Mouse (Mus musculus): ENCODE results near the gene Arfgef3.
A peak's percentile ranks its signal among the peaks of the same experiment; 100 is the strongest.

Arfgef3 gene

GRCm38 (mm10) chr10:18743286-18744142, at the start of gene Arfgef3:
Gene Arfgef3 (minus strand): TSS chr10:18743949.
- peak in 1 of 2 experiments; percentile 62 for DNase-seq (ENCODE audit: low spot score in 2 of 2)

- DNase-seq (ENCODE audit: low spot score in 2 of 2), result no peak
Observed at GRCm38 (mm10) chr10:18790063-18790462, 46.3 kb upstream of the Arfgef3 start.

GRCm38 (mm10) chr10:18788601-18789000, 44.9 kb upstream of the Arfgef3 start:
- DNase-seq (ENCODE audit: low spot score in 2 of 2), result no peak

DNA sequence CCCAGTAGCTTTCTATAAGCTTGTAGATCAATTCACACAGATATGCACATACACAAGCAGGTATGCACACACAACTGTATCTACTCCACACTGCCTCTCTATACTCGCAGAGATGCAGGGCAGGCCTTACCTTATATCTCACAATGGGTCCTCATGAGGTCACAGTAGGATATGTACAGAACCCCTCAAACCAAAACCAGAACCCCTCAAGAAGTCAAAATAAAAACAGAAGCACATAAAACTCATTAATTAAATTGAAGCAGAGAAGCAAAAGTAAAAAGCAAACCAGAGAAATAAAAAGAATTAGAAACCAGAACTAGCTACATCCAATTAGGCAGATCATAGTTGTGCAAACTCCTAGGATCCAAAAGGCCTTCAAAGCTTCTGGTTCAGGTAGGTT, 42.9 kb upstream of the Arfgef3 start, which contains the start of gene Gm4922:
Gene Gm4922 (minus strand): TSS at position 101 of the 400 bp plus-strand sequence.
- DNase-seq (ENCODE audit: low spot score in 2 of 2), result no peak

DNA sequence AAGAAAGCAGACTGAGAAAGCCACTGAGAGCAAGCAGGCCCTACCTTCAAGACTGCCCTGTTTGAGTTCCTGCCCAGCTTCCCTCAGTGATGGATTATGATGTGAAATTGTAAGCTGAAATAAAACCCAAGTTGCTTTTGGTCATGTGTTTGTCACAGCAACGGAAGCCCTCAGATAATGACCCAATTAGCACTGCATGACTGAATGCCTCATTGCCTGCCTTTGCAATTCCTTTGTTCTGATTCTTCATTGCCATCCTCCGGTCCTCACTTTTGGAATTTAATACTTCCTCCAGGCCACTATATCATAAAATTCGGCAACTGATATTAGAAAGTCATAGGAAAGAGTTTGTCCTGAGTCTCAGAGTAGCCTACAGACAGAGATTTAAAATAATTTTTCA, 33.8 kb upstream of the Arfgef3 start:
- DNase-seq (ENCODE audit: low spot score in 2 of 2), result no peak

- DNase-seq (ENCODE audit: low spot score in 2 of 2), result no peak
Observed at GRCm38 (mm10) chr10:18772537-18773179, 28.9 kb upstream of the Arfgef3 start.

- no peak for DNase-seq (ENCODE audit: low spot score in 2 of 2)
Observed at GRCm38 (mm10) chr10:18769909-18770308, 26.2 kb upstream of the Arfgef3 start.

DNA sequence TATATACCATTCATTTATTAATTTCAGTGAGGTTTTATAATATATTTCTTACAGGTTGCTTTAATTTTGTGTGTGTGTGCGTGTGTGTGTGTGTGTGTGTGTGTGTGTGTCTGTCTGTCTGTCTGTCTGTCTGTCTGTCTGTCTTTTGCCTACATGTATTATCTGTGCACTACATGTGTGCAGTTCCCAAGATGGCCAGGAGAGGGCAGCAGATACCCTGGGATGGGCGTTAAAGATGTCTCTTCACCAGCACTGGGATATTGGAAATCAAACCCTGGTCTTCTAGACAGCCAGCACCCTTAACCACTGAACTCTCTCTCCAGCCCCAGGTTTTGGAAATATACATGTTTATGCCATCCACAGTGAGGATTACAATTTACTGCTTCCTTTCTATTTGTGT, 16.5 kb upstream of the Arfgef3 start:
- peak; percentile 20 to 71 for DNase-seq (ENCODE audit: low spot score in 2 of 2)

- no peak for DNase-seq (ENCODE audit: low spot score in 2 of 2)
Observed at GRCm38 (mm10) chr10:18750057-18750456, 6.3 kb upstream of the Arfgef3 start.

- no peak for DNase-seq (ENCODE audit: low spot score in 2 of 2)
Observed at GRCm38 (mm10) chr10:18742086-18742485, 1.7 kb downstream of the Arfgef3 start.

DNA sequence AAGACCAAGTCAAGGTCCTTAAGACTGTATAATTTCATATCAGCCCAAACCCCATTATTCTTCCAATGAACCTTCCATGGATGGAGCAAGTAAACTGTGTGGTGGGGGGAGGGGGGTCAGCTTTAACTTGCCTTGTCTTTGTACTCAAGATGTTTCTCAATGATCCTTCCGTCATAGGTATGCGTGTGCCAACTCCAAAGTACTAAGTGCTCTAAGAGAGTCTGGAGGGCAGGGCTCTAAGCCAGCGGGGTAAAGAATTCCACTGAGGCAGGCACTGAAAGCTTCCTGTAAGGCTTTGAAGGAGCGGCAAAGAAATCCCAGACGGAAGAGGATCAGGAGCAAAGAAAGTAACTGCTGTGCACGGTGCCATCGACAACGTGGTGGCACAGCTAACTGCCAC, 2.7 kb downstream of the Arfgef3 start:
- no peak for DNase-seq (ENCODE audit: low spot score in 2 of 2)

GRCm38 (mm10) chr10:18728548-18728947, 15.2 kb downstream of the Arfgef3 start:
- DNase-seq (ENCODE audit: low spot score in 2 of 2), result no peak

GRCm38 (mm10) chr10:18711436-18711835, 32.3 kb downstream of the Arfgef3 start:
- DNase-seq (ENCODE audit: low spot score in 2 of 2), result no peak

- DNase-seq (ENCODE audit: low spot score in 2 of 2), result no peak
Observed at GRCm38 (mm10) chr10:18710949-18711348, 32.8 kb downstream of the Arfgef3 start.

GRCm38 (mm10) chr10:18709836-18710235, 33.9 kb downstream of the Arfgef3 start:
- DNase-seq (ENCODE audit: low spot score in 2 of 2), result no peak

DNA sequence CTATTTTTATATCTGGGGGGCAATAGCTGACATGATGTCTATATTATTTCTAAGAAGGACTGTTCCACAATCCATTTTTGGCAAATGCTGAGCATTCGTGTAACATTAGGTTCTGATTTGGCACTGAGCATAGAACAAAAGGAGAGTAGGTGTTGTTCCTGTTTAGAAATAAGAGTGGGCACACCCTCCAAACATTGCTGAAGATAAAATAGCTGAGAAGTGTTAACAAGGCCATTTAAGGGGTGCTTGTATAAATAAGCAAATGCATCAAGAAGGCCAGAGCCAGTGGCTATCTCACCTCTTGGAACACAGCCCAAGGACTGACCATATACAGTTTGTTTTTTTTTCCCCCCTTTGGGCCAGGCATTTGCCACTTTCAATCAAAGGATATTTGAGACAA, 35.1 kb downstream of the Arfgef3 start:
- no peak for DNase-seq (ENCODE audit: low spot score in 2 of 2)

DNA sequence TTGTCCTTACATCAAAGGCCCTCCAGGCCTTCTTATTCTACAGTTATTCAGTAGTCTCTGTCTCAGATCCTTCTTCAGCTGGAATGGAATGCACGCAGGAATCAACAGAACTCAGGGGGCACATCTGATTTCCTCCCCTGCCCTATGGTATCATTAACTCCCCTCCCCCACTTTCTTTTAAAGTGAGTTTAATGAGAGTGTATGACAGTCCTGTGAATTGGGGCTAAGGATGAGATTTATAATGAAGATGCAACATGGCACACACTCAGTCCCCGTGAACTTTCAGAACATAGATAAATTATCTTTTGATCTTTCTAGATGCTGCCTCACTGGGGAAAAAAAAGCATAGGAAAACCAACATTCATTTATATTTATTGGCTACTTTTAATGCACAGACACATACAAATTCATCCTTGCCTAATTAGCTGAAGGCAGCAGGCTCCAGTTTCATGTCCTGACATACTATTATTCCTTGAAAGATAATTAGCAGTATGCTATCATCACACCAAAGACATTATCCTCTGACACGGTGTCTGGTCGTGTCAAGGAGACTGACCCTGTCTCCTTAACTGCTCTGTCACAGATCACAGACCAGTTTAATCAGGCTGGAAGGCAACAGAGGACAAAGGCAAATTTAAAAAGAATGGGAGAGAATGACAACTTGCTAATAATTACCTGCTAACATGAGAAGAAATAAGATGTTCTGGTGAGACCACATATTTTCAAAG, 39.2 kb downstream of the Arfgef3 start:
- DNase-seq (ENCODE audit: low spot score in 2 of 2), result no peak

DNA sequence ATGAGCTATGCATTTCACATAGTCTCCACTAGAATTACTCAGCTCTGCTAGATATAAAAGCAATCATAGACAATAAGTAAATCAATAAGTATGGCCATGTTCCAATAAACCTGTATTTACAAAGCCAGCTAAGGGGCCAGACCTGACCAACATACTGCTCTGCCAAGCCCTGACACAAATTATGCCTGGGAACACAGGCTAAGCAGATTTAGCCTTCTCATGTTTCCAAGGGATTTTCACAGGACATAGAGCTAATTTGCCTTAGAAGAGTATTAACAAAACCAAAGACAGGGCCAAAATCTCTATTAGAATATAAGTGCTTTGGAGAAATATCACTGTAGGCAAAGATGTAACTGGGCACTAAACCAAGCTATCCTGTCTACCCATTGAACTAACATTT, 42.2 kb downstream of the Arfgef3 start:
- DNase-seq (ENCODE audit: low spot score in 2 of 2), result no peak

DNA sequence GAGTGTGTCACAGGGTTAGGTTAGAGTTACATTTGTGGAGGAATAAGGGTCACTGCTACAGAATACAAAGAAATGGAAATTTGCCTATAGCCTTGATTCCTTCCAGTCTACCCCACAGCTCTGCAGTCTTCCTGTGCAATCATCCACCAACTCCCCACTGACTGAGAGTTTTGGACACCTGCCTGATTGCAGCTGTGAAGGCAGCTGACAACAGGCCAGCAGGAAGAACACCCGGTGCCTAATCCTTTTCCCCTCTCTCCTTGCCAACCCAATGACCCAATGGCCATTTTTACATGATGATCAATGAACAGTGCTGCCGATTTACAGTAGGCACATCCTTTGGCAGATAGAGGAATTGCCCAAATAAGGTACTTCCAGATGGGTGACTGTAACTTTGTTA, 43.6 kb downstream of the Arfgef3 start:
- no peak for DNase-seq (ENCODE audit: low spot score in 2 of 2)

DNA sequence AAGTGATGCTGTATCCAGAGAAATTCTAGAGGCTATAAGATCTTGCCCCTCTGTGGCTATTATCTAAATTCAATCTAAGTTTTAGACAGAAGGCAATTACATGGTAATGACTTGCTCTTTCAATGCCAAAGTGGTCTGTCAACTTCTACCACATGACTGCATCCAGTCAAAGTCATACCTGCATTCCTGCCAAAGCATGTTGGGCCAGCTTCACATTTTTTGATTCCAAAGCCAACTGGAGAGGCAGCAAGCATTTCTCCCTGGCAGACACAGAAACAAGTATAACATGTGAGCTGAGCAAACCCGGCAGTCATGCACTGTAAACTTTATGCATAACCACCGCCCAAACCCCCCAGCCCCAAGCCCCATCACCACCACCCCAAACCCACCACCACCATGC, 44.6 kb downstream of the Arfgef3 start:
- DNase-seq (ENCODE audit: low spot score in 2 of 2), result no peak

DNA sequence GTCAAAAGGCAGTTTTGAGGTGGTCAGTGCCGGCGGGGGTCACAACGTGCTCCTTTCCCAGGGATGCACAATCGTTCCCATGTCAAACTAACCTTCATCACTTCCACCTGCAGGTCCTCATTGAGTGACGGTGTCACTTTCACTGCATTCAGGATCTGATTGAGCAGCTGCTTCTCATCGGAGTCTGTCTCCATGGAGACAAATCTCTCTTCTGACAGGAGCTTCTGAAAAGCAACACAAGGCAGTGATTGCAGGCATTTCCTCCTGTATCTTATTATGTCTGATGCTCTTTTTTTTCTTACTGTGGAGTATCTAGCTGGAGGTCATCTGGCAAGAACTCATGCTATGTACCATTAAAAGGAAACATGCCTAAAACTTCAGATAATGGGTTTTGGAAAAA, 47.3 kb downstream of the Arfgef3 start:
- no peak for DNase-seq (ENCODE audit: low spot score in 2 of 2)

GRCm38 (mm10) chr10:18688234-18688633, 55.5 kb downstream of the Arfgef3 start:
- no peak for DNase-seq (ENCODE audit: low spot score in 2 of 2)

Data from spleen, postnatal 4 days (tissue).